Mouse (Mus musculus): ENCODE results near the gene Pnpla6. TPM values are rescaled to one million over a fixed set of nuclear protein-coding genes. Genes with fewer than 3 reads are reported as not detected.
A peak's percentile ranks its signal among the peaks of the same experiment; 100 is the strongest.

The Pnpla6 gene
- 50.0 and 54.3 TPM in 2 replicates for polyA plus RNA-seq (2012; rRNA removed)

DNA sequence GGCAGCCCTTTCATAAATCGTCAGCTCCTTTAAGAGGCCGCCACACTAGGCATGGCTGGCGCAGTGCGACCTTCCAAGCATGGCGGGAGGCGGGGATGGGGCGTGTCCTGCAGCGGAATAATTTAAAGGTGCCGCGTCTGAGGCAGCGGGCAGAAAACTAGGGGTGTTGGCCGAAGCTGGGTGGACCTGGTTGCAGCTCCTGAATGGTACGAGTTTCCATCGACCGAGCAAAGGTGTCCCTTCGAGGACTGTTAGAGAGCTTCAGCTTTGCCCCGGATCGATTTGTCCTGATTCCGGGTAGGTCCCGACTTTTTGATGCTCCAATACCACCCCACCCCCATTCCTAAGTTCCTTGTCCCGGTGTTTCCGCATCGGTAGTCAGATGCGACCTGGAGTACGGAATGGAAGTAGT, at the start of gene Pnpla6:
Gene Pnpla6 (plus strand): TSS at position 125 of the 412 bp plus-strand sequence.
- DNase-seq (ENCODE audit: low spot score), result peak; percentile 78

- DNase-seq (ENCODE audit: low spot score), result peak; percentile 96
Measured at GRCm38 (mm10) chr8:3467006-3467885, 47.9 kb upstream of the Pnpla6 start, which contains the start of gene Pex11g. Pex11g (minus strand) TSS chr8:3467680.

- DNase-seq (ENCODE audit: low spot score), result no peak
Measured at GRCm38 (mm10) chr8:3467886-3468545, 47.2 kb upstream of the Pnpla6 start.

DNA sequence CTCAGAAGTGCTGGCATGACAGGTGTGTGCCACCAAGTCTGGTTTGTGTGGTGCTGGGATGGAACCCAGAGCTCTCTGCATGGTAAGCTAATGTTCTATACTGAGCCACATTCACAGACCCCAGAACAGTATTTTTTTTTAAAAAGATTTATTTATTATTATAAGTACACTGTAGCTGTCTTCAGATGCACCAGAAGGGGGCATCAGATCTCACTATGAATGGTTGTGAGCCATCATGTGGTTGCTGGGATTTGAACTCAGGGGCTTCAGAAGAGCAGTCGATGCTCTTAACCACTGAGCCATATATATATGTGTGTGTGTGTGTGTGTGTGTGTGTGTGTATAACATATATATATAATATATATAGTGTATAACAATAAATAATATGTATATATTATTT, 46.3 kb upstream of the Pnpla6 start:
- no peak for DNase-seq (ENCODE audit: low spot score)

GRCm38 (mm10) chr8:3470562-3470961, 44.6 kb upstream of the Pnpla6 start, which contains the start of gene Tex45:
Tex45 (plus strand) TSS chr8:3470862.
- no peak for DNase-seq (ENCODE audit: low spot score)

DNA sequence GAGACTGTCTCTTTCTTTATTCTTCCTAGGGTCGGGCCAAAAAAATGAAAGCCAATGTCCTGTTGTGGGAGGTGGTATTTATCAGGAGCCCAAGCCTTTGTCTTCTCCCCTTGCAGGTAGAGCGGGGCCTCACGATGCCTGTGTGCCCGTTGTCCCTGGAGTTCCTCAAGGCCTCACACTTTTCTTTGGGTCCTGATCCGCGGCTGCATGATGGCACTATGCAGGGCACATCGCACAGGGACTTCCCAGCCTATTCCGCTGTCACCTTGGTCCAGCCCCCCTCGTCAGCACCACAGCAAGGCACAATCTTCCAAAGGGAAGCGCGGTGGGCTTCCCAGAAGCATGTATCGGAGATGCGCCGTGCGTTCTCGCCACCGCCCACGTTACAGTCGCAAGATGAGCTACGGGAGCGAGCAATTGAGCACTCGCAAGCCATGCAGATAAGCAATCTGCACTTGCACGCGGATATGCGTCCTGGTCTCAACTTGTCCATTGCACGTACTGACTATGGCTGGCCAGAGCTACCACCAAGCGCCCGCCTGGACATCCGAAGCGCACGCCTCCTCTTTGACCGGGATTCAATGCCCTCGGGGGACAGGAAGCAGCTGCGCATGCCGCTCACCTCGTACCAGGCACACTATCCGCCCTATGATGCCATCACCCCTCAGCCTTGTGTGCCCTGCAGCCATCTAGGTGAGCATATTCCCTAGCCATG, 39.3 kb upstream of the Pnpla6 start:
- DNase-seq (ENCODE audit: low spot score), result no peak

GRCm38 (mm10) chr8:3480221-3480785, 34.9 kb upstream of the Pnpla6 start:
- DNase-seq (ENCODE audit: low spot score), result no peak

- no peak for DNase-seq (ENCODE audit: low spot score)
Measured at GRCm38 (mm10) chr8:3481605-3482004, 33.6 kb upstream of the Pnpla6 start.

DNA sequence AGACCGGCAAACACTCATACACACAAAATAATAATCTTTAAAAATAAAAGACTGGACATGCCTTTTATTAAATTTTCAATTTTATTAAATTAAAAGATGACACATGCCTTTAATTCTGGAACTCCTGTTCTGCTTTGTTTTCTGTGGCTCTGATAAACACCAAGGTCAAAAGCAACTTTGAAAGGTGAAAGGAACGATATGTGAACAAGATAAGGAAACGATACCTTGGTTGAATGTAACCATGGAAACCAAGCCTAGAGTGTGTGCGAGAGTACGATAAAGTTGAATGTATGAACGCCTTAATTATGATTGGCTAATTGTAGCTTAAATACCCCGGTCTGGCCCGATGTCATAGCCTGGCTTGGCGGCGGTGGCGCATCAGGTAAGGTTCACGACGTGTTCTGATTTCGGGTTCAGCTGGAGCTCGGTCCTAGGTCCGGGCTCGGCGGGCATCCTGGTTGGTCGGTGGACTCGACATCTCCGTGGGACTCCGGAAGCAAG, 32.9 kb upstream of the Pnpla6 start:
- DNase-seq (ENCODE audit: low spot score), result no peak

DNA sequence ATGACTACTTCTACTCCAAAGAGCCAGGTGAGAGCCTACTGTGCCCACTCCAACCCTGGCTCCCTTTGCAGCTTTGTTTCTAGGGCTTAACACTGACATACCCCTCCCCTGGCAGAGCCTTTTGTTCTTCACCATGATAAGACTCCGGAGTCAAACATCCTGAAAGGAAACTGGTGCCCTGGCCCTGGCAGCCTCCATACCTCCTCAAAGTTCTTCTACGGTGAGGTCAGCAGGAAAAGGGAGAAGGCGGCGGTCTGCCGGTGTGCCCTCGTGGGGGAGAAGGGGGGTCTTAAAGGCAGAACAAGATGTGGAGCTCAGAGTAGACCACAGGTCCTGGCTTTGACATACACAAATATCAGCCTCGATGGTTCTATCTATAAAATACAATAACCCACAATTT, 31.6 kb upstream of the Pnpla6 start:
- no peak for DNase-seq (ENCODE audit: low spot score)

- no peak for DNase-seq (ENCODE audit: low spot score)
Measured at GRCm38 (mm10) chr8:3485192-3485591, 30.0 kb upstream of the Pnpla6 start.

- DNase-seq (ENCODE audit: low spot score), result peak; percentile 66
Measured at GRCm38 (mm10) chr8:3492901-3493844, 22.0 kb upstream of the Pnpla6 start, which contains the start of gene Zfp358. Zfp358 (plus strand) TSS chr8:3493138.

DNA sequence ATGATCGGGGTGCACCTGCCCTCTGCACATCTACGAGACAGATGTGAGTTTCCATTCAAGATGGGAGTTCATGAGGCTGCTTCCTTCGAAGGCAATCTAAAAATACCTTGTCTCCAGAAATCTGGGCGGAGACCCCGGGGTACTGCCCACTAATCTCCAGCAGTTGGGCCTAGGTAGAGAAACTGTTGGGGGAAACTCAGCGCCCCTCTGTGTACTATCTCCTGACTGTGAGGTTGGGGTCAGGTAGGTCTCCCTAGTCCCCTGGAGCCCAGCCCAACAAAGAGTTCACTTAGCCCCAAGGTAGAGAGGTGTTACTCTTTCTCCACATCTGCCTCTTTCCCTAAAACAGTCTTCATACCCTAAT, 21.4 kb upstream of the Pnpla6 start:
- DNase-seq (ENCODE audit: low spot score), result no peak

DNA sequence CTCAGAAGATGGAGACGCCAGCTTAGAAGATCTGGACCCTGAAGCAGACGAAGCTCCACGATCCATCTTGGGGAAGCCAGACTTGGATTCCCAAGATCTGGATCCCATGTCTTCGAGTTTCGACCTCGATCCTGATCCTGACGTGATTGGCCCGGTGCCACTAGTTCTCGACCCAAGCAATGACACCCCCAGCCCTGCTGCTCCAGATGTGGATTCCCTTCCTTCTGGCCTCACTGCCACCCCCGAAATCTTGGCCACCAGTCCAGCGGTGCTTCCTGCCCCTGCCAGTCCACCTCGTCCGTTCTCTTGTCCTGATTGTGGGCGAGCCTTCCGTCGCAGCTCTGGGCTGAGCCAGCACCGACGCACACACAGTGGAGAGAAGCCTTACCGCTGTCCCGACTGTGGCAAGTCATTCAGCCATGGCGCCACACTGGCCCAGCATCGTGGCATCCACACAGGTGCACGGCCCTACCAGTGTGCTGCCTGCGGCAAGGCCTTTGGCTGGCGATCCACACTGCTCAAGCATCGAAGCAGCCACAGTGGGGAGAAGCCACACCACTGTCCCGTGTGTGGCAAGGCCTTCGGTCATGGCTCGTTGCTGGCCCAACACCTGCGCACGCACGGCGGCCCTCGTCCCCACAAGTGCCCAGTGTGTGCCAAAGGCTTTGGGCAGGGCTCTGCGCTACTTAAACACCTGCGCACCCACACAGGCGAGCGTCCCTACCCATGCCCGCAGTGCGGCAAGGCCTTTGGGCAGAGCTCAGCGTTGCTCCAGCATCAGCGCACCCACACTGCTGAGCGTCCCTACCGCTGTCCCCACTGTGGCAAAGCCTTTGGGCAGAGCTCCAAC, 19.4 kb upstream of the Pnpla6 start:
- DNase-seq (ENCODE audit: low spot score), result no peak

DNA sequence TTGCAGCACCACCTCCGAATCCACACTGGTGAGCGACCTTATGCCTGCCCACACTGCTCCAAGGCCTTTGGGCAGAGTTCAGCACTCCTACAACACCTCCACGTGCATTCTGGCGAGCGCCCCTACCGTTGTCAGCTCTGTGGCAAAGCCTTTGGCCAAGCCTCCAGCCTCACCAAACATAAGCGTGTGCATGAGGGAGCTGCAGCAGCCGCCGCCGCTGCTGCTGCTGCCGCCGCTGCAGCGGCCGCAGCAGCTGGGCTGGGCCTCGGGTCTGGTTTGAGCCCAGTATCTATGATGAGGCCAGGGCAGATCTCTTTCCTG, 18.8 kb upstream of the Pnpla6 start:
- DNase-seq (ENCODE audit: low spot score), result no peak

DNA sequence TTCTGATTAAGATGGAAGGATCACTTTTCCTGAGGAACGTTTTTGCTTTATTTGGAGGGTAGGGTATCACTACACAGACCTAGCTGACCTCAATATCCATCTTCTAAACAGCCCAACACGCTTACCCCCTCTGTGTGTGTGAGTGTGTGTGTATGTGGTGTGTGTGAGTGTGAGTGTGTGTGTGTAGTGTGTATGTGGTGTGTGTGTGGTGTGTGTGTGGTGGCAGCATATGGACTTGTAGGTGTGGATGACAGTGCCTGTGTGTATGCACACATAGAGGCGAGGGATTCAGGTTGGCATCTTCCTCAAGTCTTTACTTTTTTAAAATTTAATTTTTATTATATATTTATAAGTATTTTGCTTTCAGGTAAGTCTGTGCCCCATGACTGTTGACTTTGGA, 16.6 kb upstream of the Pnpla6 start:
- DNase-seq (ENCODE audit: low spot score), result no peak

GRCm38 (mm10) chr8:3499751-3500150, 15.4 kb upstream of the Pnpla6 start:
- DNase-seq (ENCODE audit: low spot score), result no peak

DNA sequence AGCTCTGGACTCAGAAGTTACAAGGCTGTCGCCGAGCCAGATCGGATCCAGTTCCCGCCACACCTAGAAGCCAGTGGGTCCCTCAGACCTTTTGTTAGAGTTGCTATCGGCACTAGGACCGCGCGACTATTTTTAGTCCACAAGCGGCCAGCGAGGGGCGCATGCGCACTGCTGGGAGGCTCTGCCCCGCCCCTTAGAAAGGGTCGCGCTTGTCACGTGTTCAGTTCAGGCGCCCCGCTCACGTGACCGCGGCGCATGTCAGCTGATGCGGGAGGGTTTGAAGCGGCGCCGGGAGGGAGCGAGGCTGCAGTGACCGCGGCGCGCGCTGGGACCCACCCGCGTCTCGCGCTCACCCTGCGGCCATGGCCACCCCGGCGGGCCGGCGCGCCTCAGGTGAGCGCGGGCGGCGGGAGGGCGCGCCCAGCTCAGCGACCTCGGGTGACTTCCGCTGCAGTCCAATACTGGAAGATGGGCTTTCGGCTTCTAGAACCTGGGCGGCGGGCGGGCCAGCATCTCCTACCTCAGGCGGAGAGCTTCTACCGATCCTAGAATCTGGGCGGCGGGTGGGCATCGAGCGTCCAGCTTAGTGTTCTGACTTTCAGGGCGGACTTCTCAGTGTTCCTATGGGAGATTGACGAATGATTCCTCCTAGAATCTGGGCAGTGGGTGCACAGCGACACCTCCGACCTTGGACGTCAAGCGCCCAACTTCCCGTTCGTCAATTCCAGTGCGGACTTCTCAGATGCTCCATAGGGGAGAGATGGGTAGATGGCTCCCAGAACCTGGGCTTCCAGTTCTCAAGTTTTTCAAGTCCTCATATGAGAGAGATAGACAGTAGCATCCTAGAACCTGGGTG, 14.7 kb upstream of the Pnpla6 start, which contains the start of gene Mcoln1:
Gene Mcoln1 (plus strand): TSS at position 223 of the 856 bp plus-strand sequence.
- DNase-seq (ENCODE audit: low spot score), result peak; percentile 95

GRCm38 (mm10) chr8:3502217-3502616, 13.0 kb upstream of the Pnpla6 start:
- no peak for DNase-seq (ENCODE audit: low spot score)

Measured in urinary bladder, adult 2 months (tissue).